Mouse (Mus musculus): Measurements from ENCODE around the gene Cldn6.

GRCm38 (mm10) chr17:23730441-23730840 is 51.4 kb downstream of the Cldn6 start:
- TF ChIP-seq GATA1 (IDR thresholded peaks at IDR 0.05; ENCODE audit: borderline replicate concordance, low read length), result no peak
- TF ChIP-seq FLI1 (IDR thresholded peaks at IDR 0.05; ENCODE audit: low read length), result no peak

Data from megakaryocyte, embryonic 14.5 days (primary cell).